Mouse (Mus musculus): Measurements from ENCODE around the gene Sap30.
"Not testable (repeated sequence)": the region's sequence is repeated elsewhere in the genome, so short reads cannot be mapped to it uniquely, and the experiment has no call there.

Sap30 gene

GRCm38 (mm10) chr8:57487441-57488155 lies at the start of gene Sap30:
Gene Sap30 (minus strand): TSS chr8:57487860.
- DNase-seq (ENCODE audit: low spot score in 2 of 2) = peak; percentile 95 to 98

- no peak for DNase-seq (ENCODE audit: low spot score in 2 of 2)
Observed at GRCm38 (mm10) chr8:57536167-57536566, 48.5 kb upstream of the Sap30 start.

- no peak for DNase-seq (ENCODE audit: low spot score in 2 of 2)
Observed at GRCm38 (mm10) chr8:57534495-57534894, 46.8 kb upstream of the Sap30 start.

GRCm38 (mm10) chr8:57533106-57533505 lies 45.4 kb upstream of the Sap30 start:
- no peak for DNase-seq (ENCODE audit: low spot score in 2 of 2)

DNA sequence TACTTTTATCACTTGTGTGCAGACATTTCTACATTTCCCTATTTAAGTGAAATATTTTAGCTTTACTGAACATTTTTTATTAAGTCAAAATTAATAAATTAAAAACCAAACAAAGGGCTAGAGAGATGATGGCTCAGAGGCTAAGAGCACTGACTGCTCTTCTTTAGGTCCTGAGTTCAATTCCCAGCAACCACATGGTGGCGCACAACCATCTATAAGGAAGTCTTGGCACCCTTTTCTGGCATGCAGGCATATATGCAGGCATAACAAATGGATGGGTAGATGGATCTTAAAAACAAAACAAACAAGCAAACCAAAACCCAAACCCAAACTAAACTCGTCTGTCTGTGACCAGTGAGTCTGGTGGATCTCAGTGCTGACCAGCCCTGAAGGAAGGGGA lies 44.6 kb upstream of the Sap30 start:
- no peak for DNase-seq (ENCODE audit: low spot score in 2 of 2)

DNA sequence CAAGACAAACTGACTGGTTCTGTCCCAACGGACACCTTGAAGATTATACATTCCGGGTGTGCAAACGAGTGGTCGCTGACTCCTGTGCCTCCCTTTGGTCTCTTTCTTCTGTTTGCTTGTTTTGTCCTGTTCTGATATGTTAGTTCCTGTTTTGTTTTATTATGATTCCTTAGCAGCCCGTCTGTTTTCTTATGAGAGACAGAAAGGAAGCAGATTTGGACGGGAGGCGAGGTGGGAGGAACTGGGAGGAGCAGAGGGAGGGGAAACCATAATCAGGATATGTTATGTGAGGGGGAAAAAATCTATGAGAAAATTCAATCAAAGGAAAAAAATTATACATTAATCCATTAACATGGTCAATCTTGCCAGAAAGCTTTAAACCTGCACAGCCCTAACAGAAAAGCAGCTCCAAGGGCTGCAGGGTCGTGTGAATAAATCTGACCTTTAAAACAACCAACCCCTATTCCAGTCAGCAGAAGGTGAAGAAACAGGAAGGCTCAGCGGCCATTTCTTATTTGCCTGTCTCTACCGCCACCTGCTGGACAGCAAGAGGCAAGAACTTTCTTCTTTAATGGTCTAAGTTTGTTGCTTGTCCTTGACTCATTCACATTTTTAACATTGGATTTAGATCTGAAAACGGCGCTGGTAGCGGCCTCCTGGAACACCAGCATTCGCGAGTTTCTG lies 43.1 kb upstream of the Sap30 start:
- DNase-seq (ENCODE audit: low spot score in 2 of 2) = peak; percentile 61 to 77

GRCm38 (mm10) chr8:57530238-57530637 lies 42.6 kb upstream of the Sap30 start:
- no peak for DNase-seq (ENCODE audit: low spot score in 2 of 2)

DNA sequence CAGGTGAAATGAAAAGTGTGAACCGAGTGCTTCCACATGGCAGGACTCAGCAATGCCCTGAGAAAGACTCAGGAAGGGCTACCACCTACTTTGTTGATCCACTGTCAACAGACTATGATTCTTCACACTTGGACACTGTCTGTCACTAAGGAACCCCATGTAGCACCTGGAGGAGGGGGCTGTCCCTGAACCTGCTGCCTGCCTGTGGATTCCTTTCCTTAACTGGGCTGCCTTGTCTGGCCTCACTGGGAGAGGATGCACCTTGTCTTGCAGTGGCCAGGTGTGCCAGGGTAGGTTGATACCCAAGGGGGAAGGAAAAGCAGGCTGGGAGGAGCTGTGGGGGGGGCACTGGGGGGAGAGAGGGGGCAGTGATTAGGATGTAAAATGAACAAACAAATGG lies 40.4 kb upstream of the Sap30 start:
- no peak for DNase-seq (ENCODE audit: low spot score in 2 of 2)

GRCm38 (mm10) chr8:57520186-57520786 lies 32.6 kb upstream of the Sap30 start:
- no peak for DNase-seq (ENCODE audit: low spot score in 2 of 2)

- no peak for DNase-seq (ENCODE audit: low spot score in 2 of 2)
Observed at GRCm38 (mm10) chr8:57517723-57518122, 30.1 kb upstream of the Sap30 start.

DNA sequence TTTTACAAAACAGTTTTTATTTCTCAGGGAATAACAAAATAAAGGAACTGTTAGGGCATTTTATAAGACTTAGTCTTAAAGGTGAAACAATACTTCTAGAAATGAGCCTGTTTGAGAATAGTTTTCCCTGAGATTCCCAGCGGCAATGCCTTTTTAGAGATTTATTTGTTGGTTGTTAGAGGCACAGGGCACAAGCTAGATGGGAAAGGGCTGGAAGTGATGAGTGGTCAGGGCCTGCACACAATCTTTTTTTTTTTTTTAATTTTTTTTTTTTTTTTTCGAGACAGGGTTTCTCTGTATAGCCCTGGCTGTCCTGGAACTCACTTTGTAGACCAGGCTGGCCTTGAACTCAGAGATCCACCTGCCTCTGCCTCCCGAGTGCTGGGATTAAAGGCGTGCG lies 29.0 kb upstream of the Sap30 start:
- DNase-seq (ENCODE audit: low spot score in 2 of 2) = not testable (repeated sequence)

DNA sequence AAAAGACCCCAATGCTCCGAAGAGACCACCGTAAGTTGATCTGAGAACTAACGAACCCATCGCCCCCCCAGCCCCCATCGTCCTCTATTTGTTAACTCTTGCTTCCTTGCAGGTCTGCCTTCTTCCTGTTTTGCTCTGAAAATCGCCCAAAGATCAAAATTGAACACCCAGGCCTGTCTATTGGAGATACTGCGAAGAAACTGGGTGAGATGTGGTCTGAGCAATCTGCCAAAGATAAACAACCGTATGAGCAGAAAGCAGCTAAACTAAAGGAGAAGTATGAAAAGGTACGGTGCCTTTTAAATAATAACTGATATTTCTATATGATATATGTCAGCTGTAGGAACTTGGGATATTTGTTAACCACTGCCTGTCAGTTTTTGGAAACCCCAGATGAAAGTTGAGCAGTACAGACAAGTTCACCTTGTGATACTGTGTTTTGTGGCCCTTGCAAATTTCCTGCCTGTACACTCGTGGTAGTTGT lies 25.6 kb upstream of the Sap30 start:
- DNase-seq (ENCODE audit: low spot score in 2 of 2) = not testable (repeated sequence)

DNA sequence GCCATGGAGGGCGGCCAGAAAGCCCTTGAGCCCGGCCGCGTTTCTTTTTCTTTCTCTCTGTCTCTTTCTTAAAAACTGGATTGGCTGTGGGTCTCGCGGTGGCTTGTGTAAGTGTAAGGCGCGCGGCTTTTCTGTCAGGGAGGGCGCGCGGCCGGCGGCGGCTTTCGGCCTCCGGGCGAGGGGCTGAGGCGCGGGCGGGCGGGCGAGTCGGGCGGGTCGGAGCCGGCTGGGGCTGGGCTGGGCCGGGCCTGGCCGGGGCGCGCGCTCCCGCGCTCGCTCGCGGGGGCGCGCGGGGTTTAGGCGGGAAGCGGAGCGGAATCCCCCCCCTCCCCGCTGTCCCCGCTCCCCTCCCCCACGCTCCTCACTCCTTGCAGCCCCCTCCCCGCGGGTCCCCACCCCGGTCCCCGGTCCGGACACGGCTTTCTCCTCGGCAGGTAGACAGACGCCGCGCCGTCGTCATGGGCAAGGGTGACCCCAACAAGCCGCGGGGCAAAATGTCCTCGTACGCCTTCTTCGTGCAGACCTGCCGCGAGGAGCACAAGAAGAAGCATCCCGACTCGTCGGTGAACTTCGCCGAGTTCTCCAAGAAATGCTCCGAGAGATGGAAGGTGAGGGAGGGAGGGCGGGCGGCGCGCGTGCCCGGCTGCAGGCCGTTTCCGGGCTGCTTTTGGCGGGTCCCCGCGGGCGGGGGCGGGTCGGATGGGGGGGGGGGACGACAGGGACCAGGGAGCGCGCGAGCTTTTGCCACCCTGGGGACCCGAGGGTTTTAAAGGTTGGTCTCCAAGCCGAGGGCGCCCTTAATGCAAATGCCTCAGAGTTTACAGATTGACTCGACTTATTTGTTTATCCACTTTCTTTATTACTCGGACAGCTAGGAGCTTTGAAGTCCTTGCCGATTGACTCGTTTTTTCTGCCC lies 24.7 kb upstream of the Sap30 start:
- peak in 1 of 2 experiments; percentile 53 for DNase-seq (ENCODE audit: low spot score in 2 of 2)

DNA sequence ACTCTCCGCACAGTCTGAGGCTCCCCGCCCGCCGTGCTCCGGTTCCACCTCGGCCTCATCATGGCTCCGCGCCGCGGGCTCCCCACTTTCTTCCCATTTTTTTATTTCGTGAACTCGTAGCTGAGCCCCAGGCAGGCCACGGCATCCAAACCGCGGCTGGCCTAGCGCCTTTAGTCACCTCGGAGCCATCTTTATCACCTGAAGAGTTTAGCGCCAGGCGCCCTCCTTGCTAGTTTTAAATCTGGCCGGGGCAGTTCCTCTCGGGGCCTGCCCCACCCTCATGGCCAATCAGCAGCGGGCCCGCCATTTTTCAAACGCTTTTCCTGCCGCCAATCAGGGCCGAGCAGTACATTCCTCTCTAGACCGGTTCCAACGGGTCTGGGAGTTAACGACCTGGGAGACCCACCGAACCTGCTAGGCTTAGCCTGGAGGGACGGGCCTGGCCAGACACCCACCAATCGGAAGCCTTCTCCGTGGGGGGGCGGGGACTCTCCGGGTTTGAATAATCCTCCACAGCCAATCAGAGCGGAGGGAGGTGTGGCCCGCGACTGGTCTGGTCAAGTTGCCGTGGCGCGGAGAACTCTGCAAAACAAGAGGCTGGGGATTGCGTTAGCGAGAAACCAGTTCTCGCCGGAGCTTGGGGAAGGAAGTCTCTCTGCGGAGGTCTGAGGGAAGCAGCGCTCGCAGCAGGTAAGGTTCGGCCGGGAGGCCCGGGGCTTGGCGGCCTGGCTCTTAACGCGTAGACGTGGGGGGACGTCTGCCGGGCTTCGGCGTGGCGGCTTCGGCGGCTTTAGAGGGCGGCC lies 23.9 kb upstream of the Sap30 start, which contains the start of gene Hmgb2:
Gene Hmgb2 (plus strand): TSS at position 592 of the 803 bp plus-strand sequence.
- peak; percentile 100 for DNase-seq (ENCODE audit: low spot score in 2 of 2)

GRCm38 (mm10) chr8:57510791-57511315 lies 23.2 kb upstream of the Sap30 start:
- no peak for DNase-seq (ENCODE audit: low spot score in 2 of 2)

GRCm38 (mm10) chr8:57508657-57509056 lies 21.0 kb upstream of the Sap30 start:
- DNase-seq (ENCODE audit: low spot score in 2 of 2) = no peak

GRCm38 (mm10) chr8:57507556-57508063 lies 19.9 kb upstream of the Sap30 start:
- no peak for DNase-seq (ENCODE audit: low spot score in 2 of 2)

GRCm38 (mm10) chr8:57505500-57505899 lies 17.8 kb upstream of the Sap30 start:
- DNase-seq (ENCODE audit: low spot score in 2 of 2) = not testable (repeated sequence)

DNA sequence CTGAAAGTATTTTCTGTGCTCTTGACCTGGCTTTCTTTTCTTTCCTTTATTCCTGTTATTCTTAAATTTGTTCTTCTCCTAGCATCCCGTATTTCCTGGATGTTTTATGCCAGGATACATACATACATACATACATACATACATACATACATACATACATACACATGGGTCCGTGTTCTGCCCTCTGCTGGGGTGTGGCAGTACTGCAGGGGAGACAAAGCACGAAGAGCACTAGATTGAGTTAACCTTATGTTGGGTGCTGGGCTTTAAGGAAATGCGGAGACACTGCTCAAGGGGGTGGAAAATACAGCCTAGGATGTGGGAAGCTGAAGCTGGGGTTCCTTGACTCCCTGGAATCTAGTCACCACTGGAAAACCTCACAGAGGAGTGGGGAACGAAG lies 16.0 kb upstream of the Sap30 start:
- peak in 1 of 2 experiments; percentile 77 for DNase-seq (ENCODE audit: low spot score in 2 of 2)

GRCm38 (mm10) chr8:57498847-57499511 lies 11.3 kb upstream of the Sap30 start:
- DNase-seq (ENCODE audit: low spot score in 2 of 2) = peak in 1 of 2 experiments; percentile 41

Data from cerebellum, postnatal 4 days (tissue).